Mouse (Mus musculus) left cerebral cortex, adult 18-20 months (tissue): ENCODE measurements around the gene Olfr209. TPM values are rescaled to one million over a fixed set of nuclear protein-coding genes. Genes with fewer than 3 reads are reported as not detected.
"Not testable (repeated sequence)": the region's sequence is repeated elsewhere in the genome, so short reads cannot be mapped to it uniquely, and the experiment has no call there.

Experiments
- DNase-seq, 2 experiments: peaks; one replicate each; pipeline ENCODE4 v3.0.0; 2021 to 2022; ENCODE audit warnings: low spot score in 2 of 2, mixed read lengths in 1 of 2
- long read RNA-seq, 2 experiments: library from polyadenylated mRNA; stranded (forward); transcript quantifications; one replicate each; pipeline ENCODE4 v2.0.0; 2021
- total RNA-seq, 2 experiments: library from RNA; stranded (reverse); gene quantifications; 2 replicates each; pipeline ENCODE4 v1.2.3; 2021

Gene Olfr209
- total RNA-seq = not detected
- long read RNA-seq, experiment 1 = 0 reads
- long read RNA-seq, experiment 2 = 0 reads

DNA sequence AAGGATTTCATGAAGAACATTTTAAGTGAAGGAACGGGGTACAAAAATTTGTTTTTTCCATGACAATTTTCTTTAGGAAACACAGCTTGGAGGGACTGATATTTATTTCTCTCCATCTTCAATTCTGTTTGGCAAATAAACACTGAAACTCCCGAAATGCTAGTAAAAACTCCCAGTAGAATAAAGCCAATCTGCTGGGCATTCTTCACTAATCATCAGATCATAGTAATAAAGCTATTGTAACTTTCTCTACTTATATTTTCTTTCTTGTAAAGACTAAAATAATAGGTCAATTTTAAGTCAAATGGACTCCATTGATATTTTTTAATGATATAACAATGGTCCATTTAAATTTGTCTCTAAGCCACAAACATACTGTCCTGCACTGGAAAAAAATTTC lies at the start of gene Olfr209:
TSS of gene Olfr209 (minus strand) at position 101 of the 400 bp plus-strand sequence.
- DNase-seq = no peak

DNA sequence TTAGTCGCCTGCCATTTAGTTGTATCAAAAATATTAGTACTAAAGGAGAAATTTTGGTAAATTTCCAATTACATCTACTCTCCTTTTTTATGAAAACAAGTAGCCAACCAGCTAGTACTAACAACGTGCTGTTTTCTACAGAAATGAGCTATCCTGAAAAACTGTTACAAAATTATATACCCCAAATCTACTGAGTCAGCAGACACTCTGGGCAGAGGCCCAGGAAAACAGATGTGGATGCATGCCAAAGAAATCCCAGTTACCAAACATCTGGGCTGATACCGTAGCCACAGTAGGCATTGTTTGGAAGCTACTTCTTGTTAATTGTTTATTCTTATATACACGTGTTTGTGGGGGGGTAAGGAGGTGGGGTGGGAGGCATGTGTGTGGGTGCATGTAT lies 49.7 kb upstream of the Olfr209 start:
- no peak for DNase-seq

DNA sequence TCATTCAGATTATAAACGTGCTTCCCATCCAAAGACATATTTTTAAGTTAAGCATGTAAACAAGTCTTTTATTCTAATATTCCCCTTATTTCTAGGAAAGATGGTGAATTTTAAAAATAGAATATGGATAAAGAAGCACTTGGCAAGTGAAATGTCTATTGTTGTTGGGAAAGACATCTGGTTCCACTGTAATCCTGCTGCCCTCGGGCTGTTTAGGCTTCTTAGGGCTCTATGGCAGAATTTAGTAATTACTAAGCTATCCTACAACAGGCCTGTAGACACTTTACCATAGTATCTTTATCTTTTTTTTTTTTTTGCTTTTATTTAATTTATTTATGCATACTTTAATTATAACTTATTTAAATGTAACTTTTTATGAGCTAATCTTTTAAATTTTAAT lies 46.0 kb upstream of the Olfr209 start:
- DNase-seq = no peak

DNA sequence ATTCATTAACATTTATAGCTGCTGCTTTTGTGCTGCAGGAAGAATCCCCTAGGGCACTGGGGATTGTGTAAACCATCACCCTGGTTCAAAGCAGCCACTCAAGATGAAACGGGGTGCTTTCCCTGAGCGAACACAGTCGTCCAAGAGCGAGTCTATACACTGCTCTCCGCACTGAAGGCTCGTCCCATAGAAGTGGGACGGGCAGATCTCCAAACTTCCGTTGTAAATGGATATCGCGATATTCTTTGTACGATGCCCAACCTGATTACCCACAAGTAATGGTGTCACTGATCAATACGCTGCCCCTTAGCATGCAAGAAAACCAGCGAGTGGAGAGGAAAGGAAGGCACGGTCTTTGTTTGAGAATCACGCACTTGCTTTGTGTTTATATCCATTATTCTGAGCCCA lies 45.6 kb upstream of the Olfr209 start:
- DNase-seq = no peak

DNA sequence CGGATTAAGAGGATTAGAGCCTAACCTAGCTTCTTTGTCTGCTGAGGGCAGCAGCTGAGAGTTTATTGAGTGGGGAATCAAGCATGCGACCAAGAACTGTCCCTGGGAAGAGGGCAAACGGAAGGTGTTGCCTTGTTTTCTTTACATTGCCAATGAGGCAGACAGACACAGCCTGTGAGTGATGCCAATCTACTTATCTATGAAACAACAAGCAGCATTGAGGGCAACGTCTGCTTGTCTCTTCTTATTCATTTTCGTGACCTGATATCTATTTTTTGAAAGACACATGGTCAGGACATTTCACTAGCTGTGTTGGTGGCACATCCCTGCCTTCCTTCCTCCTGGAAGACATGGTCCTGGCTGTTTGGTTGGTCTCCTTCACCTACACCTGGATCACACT lies 43.2 kb upstream of the Olfr209 start, which contains the start of gene Gabrr3:
TSS of gene Gabrr3 (plus strand) at position 301 of the 400 bp plus-strand sequence.
- no peak for DNase-seq

DNA sequence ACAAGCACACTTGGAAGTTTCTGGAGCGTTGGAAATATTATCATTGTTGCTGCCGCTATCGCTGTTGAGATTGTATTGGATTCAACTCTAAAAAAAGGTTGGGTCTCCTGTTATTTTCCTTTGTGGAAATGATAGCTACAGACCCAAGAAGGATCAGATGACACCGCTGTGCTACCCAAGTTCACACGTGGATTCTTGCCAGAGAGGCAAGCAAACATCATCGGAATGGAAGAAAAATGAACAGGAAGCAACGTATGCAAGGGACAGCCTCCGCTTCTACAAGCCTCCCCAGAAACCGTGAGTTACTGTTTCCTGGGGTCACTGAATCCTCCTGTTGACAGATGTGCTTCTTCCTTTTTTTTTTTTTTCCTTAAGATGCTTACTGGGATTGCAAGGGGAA lies 41.0 kb upstream of the Olfr209 start:
- no peak for DNase-seq

DNA sequence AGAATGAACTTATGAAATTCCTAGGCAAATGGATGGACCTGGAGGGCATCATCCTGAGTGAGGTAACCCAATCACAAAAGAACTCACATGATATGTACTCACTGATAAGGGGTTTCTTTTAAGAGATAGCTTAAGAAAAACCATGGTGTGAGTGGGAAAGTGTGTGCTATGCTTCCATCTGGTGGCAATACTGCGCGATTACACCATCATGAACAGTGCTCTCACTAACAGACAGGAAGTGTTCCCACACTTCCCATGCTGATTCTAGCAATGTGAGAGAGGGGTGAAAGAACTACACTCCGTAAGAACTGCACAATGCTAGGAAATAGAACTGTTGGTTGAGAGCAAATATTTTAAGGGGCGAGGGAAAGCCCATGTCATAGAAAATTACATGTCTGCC lies 39.9 kb upstream of the Olfr209 start:
- peak in 1 of 2 experiments; percentile 19 for DNase-seq

DNA sequence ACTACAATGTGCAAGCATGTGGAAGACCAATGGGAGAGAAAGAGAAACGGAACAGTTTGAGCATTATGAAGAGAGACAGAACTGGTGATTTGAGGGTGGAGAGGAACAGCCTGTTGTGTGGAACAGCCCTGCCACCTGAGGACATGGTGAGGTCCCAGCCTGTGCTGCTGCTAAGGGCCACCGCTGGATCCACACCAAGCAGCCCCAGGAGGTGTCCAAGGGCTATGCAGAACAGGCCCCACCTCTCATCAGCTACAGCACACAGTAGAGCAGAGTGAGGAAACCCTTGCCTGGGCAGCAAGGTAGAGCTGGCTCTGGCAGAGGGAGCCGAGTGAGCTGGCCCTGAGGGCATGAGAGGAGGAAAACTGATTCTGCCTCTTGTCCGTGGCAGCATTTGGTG lies 38.2 kb upstream of the Olfr209 start:
- DNase-seq = no peak

DNA sequence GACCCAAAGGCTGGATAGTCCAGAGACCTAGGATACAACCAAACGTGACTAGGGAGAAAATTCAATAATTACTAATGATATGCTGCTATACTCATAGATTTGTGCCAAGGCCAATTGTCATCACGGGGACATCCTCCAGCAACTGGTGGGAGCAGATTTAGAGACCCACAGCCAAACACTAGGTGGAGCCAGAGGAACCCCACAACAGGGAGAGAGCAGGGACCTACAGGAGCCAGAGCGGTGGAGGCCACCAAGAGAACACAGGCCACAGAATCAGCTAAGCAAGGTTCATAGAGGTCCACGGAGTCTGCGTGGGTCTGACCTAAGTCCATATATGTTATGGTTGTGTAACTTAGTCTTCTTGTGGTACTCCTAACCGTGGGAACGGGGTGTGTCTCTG lies 37.3 kb upstream of the Olfr209 start:
- DNase-seq = no peak

DNA sequence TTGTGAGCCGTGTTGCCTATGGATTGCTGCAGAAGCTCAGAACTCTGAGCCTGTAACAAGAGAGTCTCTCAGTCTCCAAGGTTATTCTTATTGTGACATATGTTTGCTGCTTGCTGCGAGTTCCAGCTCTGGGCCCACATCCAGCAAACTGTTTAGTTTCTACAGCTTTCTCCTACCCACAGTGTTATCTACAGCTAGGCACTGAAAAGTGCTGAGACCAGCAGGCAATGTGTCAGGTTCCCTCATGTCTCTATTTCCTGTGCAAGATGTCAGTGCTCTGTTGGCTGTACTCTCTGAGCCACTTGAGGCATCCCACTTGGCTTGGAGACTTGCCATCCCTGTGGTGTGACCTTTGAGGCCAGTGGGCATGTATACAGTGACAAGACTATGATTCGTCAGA lies 29.5 kb upstream of the Olfr209 start:
- DNase-seq = peak; percentile 64 to 79

DNA sequence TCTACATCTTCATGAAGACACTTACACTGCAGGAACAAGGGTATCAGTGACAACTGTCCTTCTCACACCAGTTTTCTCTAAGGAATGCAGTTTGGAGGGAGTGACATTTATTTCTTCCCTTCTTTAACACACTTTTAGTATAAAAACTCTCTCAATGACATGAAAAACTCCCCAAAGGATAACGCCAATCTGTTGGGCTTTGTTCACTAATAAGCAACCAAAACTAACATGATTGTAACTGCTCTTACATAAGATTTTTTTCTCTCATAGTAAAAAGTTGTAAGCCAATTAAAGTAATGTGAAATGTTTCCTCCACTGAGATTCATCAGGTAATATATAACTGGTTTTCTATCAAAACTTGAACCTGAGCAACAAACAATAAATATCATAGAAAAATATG lies 14.6 kb downstream of the Olfr209 start, which contains the start of gene Olfr206:
TSS of gene Olfr206 (minus strand) at position 101 of the 400 bp plus-strand sequence.
- DNase-seq = no peak

DNA sequence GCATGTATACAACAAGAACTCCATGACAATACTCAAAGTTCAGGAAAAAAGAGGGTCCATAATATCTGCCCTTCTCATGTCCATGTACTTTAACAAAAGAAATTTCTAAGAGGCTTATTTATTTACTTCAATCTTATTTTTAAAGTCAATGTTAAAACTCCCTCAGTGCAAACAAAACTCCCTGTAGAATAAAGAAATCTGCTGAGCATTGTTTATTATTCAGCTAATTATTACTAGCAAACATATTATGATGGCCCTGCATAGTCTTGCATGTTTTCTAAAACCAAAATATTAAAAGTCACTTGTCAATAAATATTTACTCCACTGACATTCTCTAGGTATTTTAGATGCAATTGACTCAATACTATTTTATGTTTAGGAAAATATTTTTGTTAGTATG lies 32.8 kb downstream of the Olfr209 start, which contains the start of gene Olfr205:
TSS of gene Olfr205 (minus strand) at position 101 of the 400 bp plus-strand sequence.
- no peak for DNase-seq

DNA sequence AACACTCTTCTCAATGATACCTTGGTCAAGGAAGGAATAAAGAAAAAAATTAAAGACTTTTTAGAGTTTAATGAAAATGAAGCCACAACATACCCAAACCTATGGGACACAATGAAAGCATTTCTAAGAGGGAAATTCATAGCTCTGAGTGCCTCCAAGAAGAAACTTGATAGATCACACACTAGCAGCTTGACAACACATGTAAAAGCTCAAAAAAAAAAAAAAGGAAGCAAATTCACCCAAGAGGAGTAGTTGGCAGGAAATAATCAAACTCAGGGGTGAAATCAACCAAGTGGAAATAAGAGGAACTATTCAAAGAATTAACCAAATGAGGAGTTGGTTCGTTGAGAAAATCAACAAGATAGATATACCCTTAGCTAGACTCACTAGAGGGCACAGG lies 40.5 kb downstream of the Olfr209 start:
- not testable (repeated sequence) for DNase-seq

DNA sequence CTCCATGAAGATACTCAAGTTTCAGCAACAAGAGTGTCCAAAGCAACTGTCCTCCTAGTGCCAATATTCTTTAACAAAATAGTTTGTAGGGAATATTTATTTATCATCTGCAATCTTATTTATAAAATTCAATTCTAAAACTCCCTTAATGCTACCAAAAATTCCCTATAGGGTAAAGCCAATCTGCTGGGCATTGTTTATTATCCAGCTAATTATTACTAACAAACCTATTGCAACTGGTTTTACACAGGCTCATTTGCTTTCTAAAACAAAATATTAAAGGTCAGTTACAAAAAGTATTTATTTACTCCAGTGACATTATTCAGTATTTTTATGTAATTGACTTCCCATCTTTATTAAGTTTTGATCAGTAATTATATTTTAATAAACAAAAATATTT lies 45.6 kb downstream of the Olfr209 start, which contains the start of gene Olfr204:
TSS of gene Olfr204 (minus strand) at position 101 of the 400 bp plus-strand sequence.
- DNase-seq = no peak

Other genes with a start within 250 kb of the Olfr209 start
- gene Olfr194, start 242.9 kb downstream of the Olfr209 start, total RNA-seq = not detected
- not detected for gene Olfr195, start 216.9 kb downstream of the Olfr209 start, total RNA-seq
- not detected for gene Olfr196, start 193.5 kb downstream of the Olfr209 start, total RNA-seq
- gene Olfr198, start 160.5 kb downstream of the Olfr209 start, total RNA-seq = not detected
- not detected for gene Olfr199, start 144.2 kb downstream of the Olfr209 start, total RNA-seq
- gene Olfr201, start 91.4 kb downstream of the Olfr209 start, total RNA-seq = not detected
- not detected for gene Olfr202, start 77.2 kb downstream of the Olfr209 start, total RNA-seq
- gene Olfr203, start 65.1 kb downstream of the Olfr209 start, total RNA-seq = not detected
- not detected for gene Olfr204, start 45.7 kb downstream of the Olfr209 start, total RNA-seq
- gene Olfr205, start 32.9 kb downstream of the Olfr209 start, total RNA-seq = not detected
- gene Olfr206, start 14.7 kb downstream of the Olfr209 start, total RNA-seq = not detected
- gene Gabrr3, start 43.3 kb upstream of the Olfr209 start, total RNA-seq = under 1 TPM; 0.12 to 0.16 TPM
- 10 to 100 TPM; 11.4 to 12.0 TPM for gene Riox2, start 107.8 kb upstream of the Olfr209 start, total RNA-seq
- 1 to 10 TPM; 4.1 to 6.8 TPM for gene Crybg3, start 237.0 kb upstream of the Olfr209 start, total RNA-seq